Mouse (Mus musculus) CH12.LX (cell line): ENCODE measurements around the gene Clca2. TPM values are rescaled to one million over a fixed set of nuclear protein-coding genes. Genes with fewer than 3 reads are reported as not detected.

Experiments used
- DNase-seq: peaks from one replicate; pipeline ENCODE4 v3.0.0-alpha.2; 2013; ENCODE audit errors: extremely low read depth
- H3K27ac ChIP-seq: 2 replicates; pipeline ENCODE4 v1.5.1; 2012; ENCODE audit warnings: low read depth, mild to moderate bottlenecking, control low read depth, moderate library complexity; ENCODE audit not compliant: insufficient read depth
- H3K27me3 ChIP-seq: replicated peaks from 2 replicates; pipeline ENCODE3; 2012; ENCODE audit warnings: inconsistent platforms
- H3K36me3 ChIP-seq, 2 experiments: replicated peaks in 1 of 2; 2 replicates each; pipeline versions ENCODE3 to v1.6.1; 2012; ENCODE audit warnings: inconsistent platforms in 1 of 2, low read length in 1 of 2, mild to moderate bottlenecking in 1 of 2, mixed read lengths in 1 of 2, moderate library complexity in 1 of 2; ENCODE audit not compliant: control insufficient read depth in 1 of 2, insufficient read depth in 1 of 2
- H3K4me1 ChIP-seq, 2 experiments: 2 replicates each; pipeline ENCODE4 v1.6.1; 2012; ENCODE audit warnings: inconsistent platforms in 1 of 2, moderate library complexity in 1 of 2; ENCODE audit not compliant: insufficient read depth in 2 of 2, control insufficient read depth in 1 of 2
- H3K4me2 ChIP-seq: 2 replicates; pipeline ENCODE4 v1.6.1; 2012; ENCODE audit warnings: low read depth, mild to moderate bottlenecking, control low read depth; ENCODE audit not compliant: poor library complexity, insufficient read depth, severe bottlenecking
- H3K4me3 ChIP-seq, 3 experiments: fragments of 150-350 bp in 1 of 3; sonication (generic) in 1 of 3; replicated peaks in 1 of 3; 2 replicates each; pipeline versions ENCODE3 to v1.5.1; 2011 to 2012; ENCODE audit warnings: low read depth in 2 of 3, low read length in 2 of 3, mild to moderate bottlenecking in 2 of 3, moderate library complexity in 2 of 3, control low read depth in 1 of 3, improper control_type of control experiment in 1 of 3, inconsistent platforms in 1 of 3, mixed read lengths in 1 of 3; ENCODE audit not compliant: poor library complexity in 1 of 3
- H3K79me2 ChIP-seq: replicated peaks from 2 replicates; pipeline ENCODE4 v1.6.1; 2012; ENCODE audit warnings: mild to moderate bottlenecking, moderate library complexity; ENCODE audit not compliant: control insufficient read depth, poor library complexity, insufficient read depth, severe bottlenecking; ENCODE audit errors: extremely low read depth
- H3K9ac ChIP-seq: 2 replicates; pipeline ENCODE4 v1.6.1; 2012; ENCODE audit warnings: low read depth, mild to moderate bottlenecking, control low read depth, moderate library complexity; ENCODE audit not compliant: insufficient read depth
- H3K9me3 ChIP-seq: replicated peaks from 2 replicates; pipeline ENCODE3; 2012; ENCODE audit warnings: low read length, inconsistent platforms, mixed read lengths
- CHD1 ChIP-seq: IDR thresholded peaks from 2 replicates; pipeline ENCODE4 v1.6.1; 2012; ENCODE audit warnings: low read depth, low read length, improper control_type of control experiment, inconsistent platforms
- CHD2 ChIP-seq: IDR thresholded peaks from 2 replicates; pipeline ENCODE4 v1.6.1; 2011; ENCODE audit warnings: low read length, improper control_type of control experiment
- CTCF ChIP-seq, 2 experiments: IDR thresholded peaks in 1 of 2; conservative IDR thresholded peaks in 1 of 2; 2 replicates each; pipeline ENCODE4 v1.5.1; 2011 to 2012; ENCODE audit warnings: low read depth in 2 of 2, low read length in 2 of 2, improper control_type of control experiment in 1 of 2, inconsistent platforms in 1 of 2, mild to moderate bottlenecking in 1 of 2, moderate library complexity in 1 of 2
- E2F4 ChIP-seq: IDR thresholded peaks from 2 replicates; pipeline ENCODE4 v1.6.1; 2011; ENCODE audit warnings: low read depth, low read length, improper control_type of control experiment; ENCODE audit not compliant: insufficient replicate concordance
- ELF1 ChIP-seq: IDR thresholded peaks from 2 replicates; pipeline ENCODE4 v1.6.1; 2014; ENCODE audit warnings: low read depth, mild to moderate bottlenecking, inconsistent platforms, low read length, improper control_type of control experiment
- EP300 ChIP-seq: IDR thresholded peaks from 2 replicates; pipeline ENCODE4 v1.6.1; 2011; ENCODE audit warnings: low read length, improper control_type of control experiment
- ETS1 ChIP-seq: conservative IDR thresholded peaks from 2 replicates; pipeline ENCODE4 v1.6.1; 2012; ENCODE audit warnings: low read depth, mild to moderate bottlenecking, inconsistent platforms, low read length, improper control_type of control experiment, moderate library complexity
- IRF4 ChIP-seq: IDR thresholded peaks from 2 replicates; pipeline ENCODE4 v1.6.1; 2014; ENCODE audit warnings: low read depth, mild to moderate bottlenecking, inconsistent platforms, low read length, improper control_type of control experiment
- JUN ChIP-seq: IDR thresholded peaks from 2 replicates; pipeline ENCODE4 v1.6.1; 2011; ENCODE audit warnings: low read depth, mild to moderate bottlenecking, low read length, improper control_type of control experiment, moderate library complexity; ENCODE audit not compliant: insufficient read depth
- KAT2A ChIP-seq: IDR thresholded peaks from 2 replicates; pipeline ENCODE4 v1.6.1; 2012; ENCODE audit warnings: low read length, improper control_type of control experiment, inconsistent platforms; ENCODE audit not compliant: insufficient replicate concordance
- MAX ChIP-seq: IDR thresholded peaks from 2 replicates; pipeline ENCODE4 v1.6.1; 2011; ENCODE audit warnings: low read length, improper control_type of control experiment
- MAZ ChIP-seq: IDR thresholded peaks from 2 replicates; pipeline ENCODE4 v1.6.1; 2012; ENCODE audit warnings: low read depth, mild to moderate bottlenecking, inconsistent platforms, low read length, improper control_type of control experiment, moderate library complexity
- MEF2A ChIP-seq: IDR thresholded peaks from 2 replicates; pipeline ENCODE4 v1.6.1; 2014; ENCODE audit warnings: low read depth, mild to moderate bottlenecking, inconsistent platforms, low read length, improper control_type of control experiment, borderline replicate concordance
- MXI1 ChIP-seq: IDR thresholded peaks from 2 replicates; pipeline ENCODE4 v1.6.1; 2011; ENCODE audit warnings: mild to moderate bottlenecking, low read depth, low read length, improper control_type of control experiment
- MYC ChIP-seq: IDR thresholded peaks from 2 replicates; pipeline ENCODE4 v1.6.1; 2011; ENCODE audit warnings: low read depth, mild to moderate bottlenecking, improper control_type of control experiment, low read length
- PAX5 ChIP-seq: IDR thresholded peaks from 2 replicates; pipeline ENCODE4 v1.6.1; 2012; ENCODE audit warnings: low read length, inconsistent platforms, mixed read lengths
- POLR2A ChIP-seq: IDR thresholded peaks from 2 replicates; pipeline ENCODE4 v1.6.1; 2011; ENCODE audit warnings: low read depth, mild to moderate bottlenecking, improper control_type of control experiment, low read length
- RAD21 ChIP-seq: IDR thresholded peaks from 2 replicates; pipeline ENCODE4 v1.6.1; 2011; ENCODE audit warnings: low read depth, mild to moderate bottlenecking, low read length, improper control_type of control experiment, moderate library complexity
- SMC3 ChIP-seq: IDR thresholded peaks from 2 replicates; pipeline ENCODE4 v1.6.1; 2011; ENCODE audit warnings: low read depth, low read length, improper control_type of control experiment
- TCF12 ChIP-seq: IDR thresholded peaks from 2 replicates; pipeline ENCODE4 v1.6.1; 2014; ENCODE audit warnings: low read depth, mild to moderate bottlenecking, inconsistent platforms, low read length, improper control_type of control experiment
- UBTF ChIP-seq: IDR thresholded peaks from 2 replicates; pipeline ENCODE4 v1.6.1; 2012; ENCODE audit warnings: low read depth, mild to moderate bottlenecking, inconsistent platforms, low read length, improper control_type of control experiment, moderate library complexity
- USF1 ChIP-seq: IDR thresholded peaks from 2 replicates; pipeline ENCODE4 v1.6.1; 2014; ENCODE audit warnings: low read depth, mild to moderate bottlenecking, inconsistent platforms, low read length, improper control_type of control experiment
- USF2 ChIP-seq: conservative IDR thresholded peaks from 2 replicates; pipeline ENCODE4 v1.6.1; 2011; ENCODE audit warnings: low read depth, low read length, improper control_type of control experiment
- ZC3H11A ChIP-seq: IDR thresholded peaks from 2 replicates; pipeline ENCODE4 v1.6.1; 2012; ENCODE audit warnings: low read depth, mild to moderate bottlenecking, inconsistent platforms, low read length, improper control_type of control experiment
- ZNF384 ChIP-seq: IDR thresholded peaks from 2 replicates; pipeline ENCODE4 v1.6.1; 2012; ENCODE audit warnings: low read depth, low read length, improper control_type of control experiment, inconsistent platforms
- dilution Hi-C: fragments of 300-500 bp; cut with MboI; formaldehyde crosslinking; loops from 2 replicates; pipeline ENCODE4 v1.14.3; 2020; ENCODE audit warnings: low sequenced_read_pairs; ENCODE audit not compliant: extremely low pct_unique_long_range_greater_than_20kb, extremely low pct_ligation_motif_present
- in situ Hi-C: fragments of 300-500 bp; cut with MboI; formaldehyde crosslinking; loops from 3 replicates; pipeline ENCODE4 v1.14.3; 2019; ENCODE audit warnings: low sequenced_read_pairs, low pct_ligation_motif_present, low pct_unique_long_range_greater_than_20kb, mixed read lengths
- polyA plus RNA-seq: library from polyadenylated mRNA; unstranded; fragments of >175 nt; gene quantifications from 2 replicates; pipeline ENCODE4 v1.2.1, GENCODE M21; 2012; ENCODE audit warnings: low read depth; ENCODE audit not compliant: insufficient read length
- total RNA-seq, 2 experiments: library from RNA; depleted of rRNA; stranded (reverse); fragments of 300-350 nt in 1 of 2; fragments of >200 nt in 1 of 2; gene quantifications; 2 replicates each; pipeline ENCODE4 v1.2.3; 2012 to 2014

Clca2 gene
- total and polyA plus RNA-seq, 3 experiments = 0.07 to 0.17 (median 0.13) TPM

GRCm38 (mm10) chr3:145140236-145140635, 41.0 kb upstream of the Clca2 start:
- DNase-seq = no peak
- no peak overlapping the region for H3K27ac ChIP-seq
- in situ Hi-C loops (no loop called here), dilution Hi-C loops (no loop called here)
- no peak overlapping the region for H3K4me2 ChIP-seq
- no peaks in the 10 kb centered on the region for H3K9me3 ChIP-seq
- no peaks in the 10 kb centered on the region for H3K27me3 ChIP-seq
- H3K36me3 ChIP-seq = peaks cover 20 to 62% of the 10 kb centered on the region in 2 experiments
- no peaks in the 10 kb centered on the region for H3K79me2 ChIP-seq
- no peak for TF ChIP-seq TCF12
- no peak for TF ChIP-seq UBTF
- peaks cover 8 to 34% of the 10 kb centered on the region in 2 experiments for H3K4me1 ChIP-seq
- no peak overlapping the region for H3K9ac ChIP-seq
- no peak overlapping the region for H3K4me3 ChIP-seq

- peaks cover 38 to 81% of the 10 kb centered on the region in 2 experiments for H3K36me3 ChIP-seq
- no peaks in the 10 kb centered on the region for H3K9me3 ChIP-seq
- H3K9ac ChIP-seq = no peak overlapping the region
- no peak overlapping the region for H3K27ac ChIP-seq
- H3K79me2 ChIP-seq = no peaks in the 10 kb centered on the region
- no peaks in the 10 kb centered on the region for H3K27me3 ChIP-seq
- no peak overlapping the region for H3K4me3 ChIP-seq
- H3K4me1 ChIP-seq = no peaks in the 10 kb centered on the region
- no peak overlapping the region for H3K4me2 ChIP-seq
- peak; percentile 73 for DNase-seq
- dilution Hi-C loops (no loop called here), in situ Hi-C loops (no loop called here)
- TF ChIP-seq CTCF (conservative IDR thresholded peaks at IDR 0.05 in 1 of 2, IDR thresholded peaks at IDR 0.05 in 1 of 2; ENCODE audit: low read depth in 2 of 2, low read length in 2 of 2) (peak; percentile 69 to 97), ETS1 (no peak), TCF12 (no peak), UBTF (no peak), MYC (no peak), KAT2A (no peak), RAD21 (peak; percentile 98), MAZ (no peak), PAX5 (no peak), MAX (no peak), ZNF384 (peak; percentile 96), SMC3 (peak; percentile 90), CHD1 (no peak), ZC3H11A (peak; percentile 41; the same call in 1 of the 2 replicates), ELF1 (no peak), CHD2 (no peak), USF2 (no peak), MXI1 (no peak), JUN (no peak), IRF4 (no peak), USF1 (no peak), POLR2A (no peak), MEF2A (no peak), EP300 (no peak), E2F4 (no peak)
These were observed 32.1 kb upstream of the Clca2 start for GRCm38 (mm10) chr3:145131210-145131868.
